Mouse (Mus musculus) hindbrain, embryonic 13.5 days (tissue): ENCODE measurements around the gene Espn. TPM values are rescaled to one million over a fixed set of nuclear protein-coding genes. Genes with fewer than 3 reads are reported as not detected.

Experiments
- ATAC-seq: fragments of 200-750 bp; cut with Nextera tagmentation; 2 replicates; pipeline ENCODE4 v1.8.0; 2017; ENCODE audit warnings: moderate TSS enrichment; ENCODE audit not compliant: low FRiP score
- H3K27ac ChIP-seq: fragments of 300-500 bp; sonication (generic); 2 replicates; pipeline ENCODE4 v1.5.1; 2015; ENCODE audit warnings: inconsistent platforms, mild to moderate bottlenecking, moderate library complexity
- H3K27me3 ChIP-seq: fragments of 300-500 bp; sonication (generic); 2 replicates; pipeline ENCODE4 v1.6.1; 2015; ENCODE audit warnings: mild to moderate bottlenecking, inconsistent platforms
- H3K36me3 ChIP-seq: fragments of 300-500 bp; sonication (generic); 2 replicates; pipeline ENCODE4 v1.6.1; 2015; ENCODE audit warnings: mild to moderate bottlenecking, inconsistent platforms
- H3K4me1 ChIP-seq: fragments of 300-500 bp; sonication (generic); replicated peaks from 2 replicates; pipeline ENCODE4 v1.6.1; 2015; ENCODE audit warnings: inconsistent platforms
- H3K4me2 ChIP-seq: fragments of 300-500 bp; sonication (generic); 2 replicates; pipeline ENCODE4 v1.6.1; 2015; ENCODE audit warnings: inconsistent platforms, mild to moderate bottlenecking, moderate library complexity
- H3K4me3 ChIP-seq: fragments of 300-500 bp; sonication (generic); 2 replicates; pipeline ENCODE4 v1.5.1; 2015; ENCODE audit warnings: mild to moderate bottlenecking, inconsistent platforms
- H3K9ac ChIP-seq: fragments of 300-500 bp; sonication (generic); 2 replicates; pipeline ENCODE4 v1.6.1; 2015; ENCODE audit warnings: mild to moderate bottlenecking, inconsistent platforms
- H3K9me3 ChIP-seq: fragments of 300-500 bp; sonication (generic); 2 replicates; pipeline ENCODE4 v1.6.1; 2016; ENCODE audit warnings: inconsistent platforms
- WGBS: fragments of 180-500 bp; shearing (Covaris S2); methylation state at CpG from one replicate; pipeline ENCODE4 v1.1.7; 2015; 5-methylcytosine and 5-hydroxymethylcytosine counted together
- polyA plus RNA-seq: library from polyadenylated mRNA; unstranded; fragments of >200 nt; fragmentation: Nextera tagmentation; extraction: Ambion mirVana; gene quantifications from 2 replicates; pipeline ENCODE4 v1.2.1, GENCODE M21; 2015

The Espn gene
- polyA plus RNA-seq, 1 experiment from 2014 or later, result 0.22 TPM

- Histone ChIP-seq H3K9ac (peak overlapping the region; percentile 53), H3K4me1 (peaks cover 39% of the 10 kb centered on the region), H3K27ac (peak overlapping the region; percentile 52; the same call in 1 of the 2 replicates), H3K9me3 (no peaks in the 10 kb centered on the region), H3K4me2 (no peak overlapping the region), H3K4me3 (peak overlapping the region; percentile 16), H3K27me3 (0 out of 2 replicates have a peak, but pooled peaks cover 7% of the 10 kb centered on the region), H3K36me3 (no peaks in the 10 kb centered on the region)
- ATAC-seq, result no peak
- 45% methylated on average over 6 of the region's 6 CpGs for WGBS
Observed at GRCm38 (mm10) chr4:152096927-152097326, 55.2 kb downstream of the Espn start.

- peak overlapping the region; percentile 53 for H3K9ac ChIP-seq
- ATAC-seq, result peak; percentile 11; the same call in 1 of the 2 replicates
- H3K4me1 ChIP-seq, result peaks cover 39% of the 10 kb centered on the region
- H3K36me3 ChIP-seq, result no peaks in the 10 kb centered on the region
- H3K9me3 ChIP-seq, result no peaks in the 10 kb centered on the region
- H3K4me3 ChIP-seq, result peak overlapping the region; percentile 16; the same call in 1 of the 2 replicates
- H3K4me2 ChIP-seq, result 0 out of 2 replicates have a peak overlapping the region, but pooled peaks have one; percentile 8
- H3K27ac ChIP-seq, result peak overlapping the region; percentile 52; the same call in 1 of the 2 replicates
- WGBS, result 15% methylated on average over 27 of the region's 27 CpGs
- H3K27me3 ChIP-seq, result 0 out of 2 replicates have a peak, but pooled peaks cover 7% of the 10 kb centered on the region
Observed at GRCm38 (mm10) chr4:152095937-152096910, 55.9 kb downstream of the Espn start.

GRCm38 (mm10) chr4:152094233-152094632, 57.9 kb downstream of the Espn start:
- no peaks in the 10 kb centered on the region for H3K9me3 ChIP-seq
- H3K4me1 ChIP-seq, result peaks cover 42% of the 10 kb centered on the region
- no peaks in the 10 kb centered on the region for H3K36me3 ChIP-seq
- H3K27ac ChIP-seq, result no peak overlapping the region
- H3K4me3 ChIP-seq, result no peak overlapping the region
- H3K4me2 ChIP-seq, result no peak overlapping the region
- no peak for ATAC-seq
- no peak overlapping the region for H3K9ac ChIP-seq
- H3K27me3 ChIP-seq, result 0 out of 2 replicates have a peak, but pooled peaks cover 7% of the 10 kb centered on the region
- WGBS, result 90% methylated on average over 12 of the region's 12 CpGs

- Histone ChIP-seq H3K27ac (no peak overlapping the region), H3K9me3 (no peaks in the 10 kb centered on the region), H3K4me2 (no peak overlapping the region), H3K27me3 (0 out of 2 replicates have a peak, but pooled peaks cover 11% of the 10 kb centered on the region), H3K4me1 (peaks cover 46% of the 10 kb centered on the region), H3K4me3 (no peak overlapping the region), H3K36me3 (no peaks in the 10 kb centered on the region), H3K9ac (peak overlapping the region; percentile 55; the same call in 1 of the 2 replicates)
- no peak for ATAC-seq
- WGBS, result 56% methylated on average over 8 of the region's 8 CpGs
Observed at GRCm38 (mm10) chr4:152092751-152093293, 59.3 kb downstream of the Espn start.

GRCm38 (mm10) chr4:152090191-152090590, 62.0 kb downstream of the Espn start:
- H3K9me3 ChIP-seq, result no peaks in the 10 kb centered on the region
- no peak overlapping the region for H3K27ac ChIP-seq
- H3K27me3 ChIP-seq, result 0 out of 2 replicates have a peak, but pooled peaks cover 6% of the 10 kb centered on the region
- H3K4me1 ChIP-seq, result peaks cover 43% of the 10 kb centered on the region
- no peak overlapping the region for H3K4me3 ChIP-seq
- H3K36me3 ChIP-seq, result no peaks in the 10 kb centered on the region
- WGBS, result 87% methylated on average over 9 of the region's 9 CpGs
- no peak for ATAC-seq
- H3K4me2 ChIP-seq, result no peak overlapping the region
- no peak overlapping the region for H3K9ac ChIP-seq

- Histone ChIP-seq H3K4me2 (peak overlapping the region; percentile 81; the same call in 1 of the 2 replicates), H3K27ac (no peak overlapping the region), H3K4me1 (peaks cover 43% of the 10 kb centered on the region), H3K36me3 (no peaks in the 10 kb centered on the region), H3K9me3 (no peaks in the 10 kb centered on the region), H3K27me3 (peaks cover 9% of the 10 kb centered on the region; the same call in 1 of the 2 replicates), H3K4me3 (no peak overlapping the region), H3K9ac (peak overlapping the region; percentile 85; the same call in 1 of the 2 replicates)
- no peak for ATAC-seq
- 36% methylated on average over 8 of the region's 8 CpGs for WGBS
Observed at GRCm38 (mm10) chr4:152088556-152089120, 63.5 kb downstream of the Espn start.

GRCm38 (mm10) chr4:152088133-152088532, 64.0 kb downstream of the Espn start:
- Histone ChIP-seq H3K27me3 (peaks cover 9% of the 10 kb centered on the region; the same call in 1 of the 2 replicates), H3K4me3 (peak overlapping the region; percentile 67; the same call in 1 of the 2 replicates), H3K4me2 (peak overlapping the region; percentile 81), H3K9ac (peak overlapping the region; percentile 85), H3K27ac (no peak overlapping the region), H3K4me1 (peaks cover 41% of the 10 kb centered on the region), H3K9me3 (no peaks in the 10 kb centered on the region), H3K36me3 (no peaks in the 10 kb centered on the region)
- WGBS, result 24% methylated on average over 4 of the region's 4 CpGs
- no peak for ATAC-seq

- Histone ChIP-seq H3K4me2 (peak overlapping the region; percentile 81), H3K27me3 (peaks cover 9% of the 10 kb centered on the region; the same call in 1 of the 2 replicates), H3K27ac (0 out of 2 replicates have a peak overlapping the region, but pooled peaks have one; percentile 58), H3K9ac (peak overlapping the region; percentile 85), H3K36me3 (no peaks in the 10 kb centered on the region), H3K4me3 (peak overlapping the region; percentile 67), H3K4me1 (peaks cover 34% of the 10 kb centered on the region), H3K9me3 (no peaks in the 10 kb centered on the region)
- peak; percentile 11 for ATAC-seq
- WGBS, result 4% methylated on average over 12 of the region's 12 CpGs
Observed at GRCm38 (mm10) chr4:152087211-152088081, 64.7 kb downstream of the Espn start.

GRCm38 (mm10) chr4:152086505-152087210, 65.5 kb downstream of the Espn start:
- H3K27ac ChIP-seq, result peak overlapping the region; percentile 58; the same call in 1 of the 2 replicates
- peaks cover 9% of the 10 kb centered on the region; the same call in 1 of the 2 replicates for H3K27me3 ChIP-seq
- peak; percentile 64 for ATAC-seq
- H3K4me2 ChIP-seq, result peak overlapping the region; percentile 81
- H3K9ac ChIP-seq, result peak overlapping the region; percentile 85
- H3K36me3 ChIP-seq, result no peaks in the 10 kb centered on the region
- H3K4me3 ChIP-seq, result peak overlapping the region; percentile 67
- no peaks in the 10 kb centered on the region for H3K9me3 ChIP-seq
- WGBS, result under 1% methylated on average over 51 of the region's 92 CpGs
- peaks cover 31% of the 10 kb centered on the region for H3K4me1 ChIP-seq

- 90% methylated on average over 7 of the region's 7 CpGs for WGBS
- Histone ChIP-seq H3K36me3 (no peaks in the 10 kb centered on the region), H3K4me3 (no peak overlapping the region), H3K4me1 (peaks cover 31% of the 10 kb centered on the region), H3K9me3 (no peaks in the 10 kb centered on the region), H3K4me2 (no peak overlapping the region), H3K27ac (no peak overlapping the region), H3K27me3 (peaks cover 9% of the 10 kb centered on the region; the same call in 1 of the 2 replicates), H3K9ac (no peak overlapping the region)
- no peak for ATAC-seq
Observed at GRCm38 (mm10) chr4:152084616-152085015, 67.6 kb downstream of the Espn start.
